Mouse (Mus musculus) adrenal gland, adult 8-10 months (tissue): ENCODE results near the gene Nckap5. TPM values are rescaled to one million over a fixed set of nuclear protein-coding genes. Genes with fewer than 3 reads are reported as not detected.
"Not testable (repeated sequence)": the region's sequence is repeated elsewhere in the genome, so short reads cannot be mapped to it uniquely, and the experiment has no call there.

Source experiments
- DNase-seq: peaks from one replicate; pipeline ENCODE4 v3.0.0; 2022
- total RNA-seq, 4 experiments: library from RNA; stranded (reverse); gene quantifications; 2 replicates each; pipeline ENCODE4 v1.2.4; 2022

Nckap5 gene
- total RNA-seq, 4 experiments from 2014 or later: 60.0 to 98.8 (median 71.8) TPM

DNA sequence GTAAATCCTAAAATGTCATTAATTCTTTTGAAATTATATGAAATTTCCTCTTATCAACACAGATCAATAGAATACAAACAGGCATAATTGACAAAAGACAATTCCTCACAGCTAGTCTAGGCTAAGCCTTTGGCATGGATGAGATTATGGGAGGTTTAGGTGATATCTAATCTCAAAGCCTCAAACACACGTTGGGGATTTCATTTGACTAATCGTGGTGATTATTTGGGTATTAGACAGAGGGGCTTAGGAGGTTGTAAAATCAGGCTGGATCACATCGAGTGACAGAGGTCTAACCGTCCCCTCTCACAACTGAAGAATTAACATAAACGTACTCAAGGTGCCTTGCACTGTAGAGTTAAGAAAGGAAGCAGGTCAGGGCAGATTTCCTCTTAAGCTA is 674.8 kb downstream of the Nckap5 start:
- DNase-seq: no peak

DNA sequence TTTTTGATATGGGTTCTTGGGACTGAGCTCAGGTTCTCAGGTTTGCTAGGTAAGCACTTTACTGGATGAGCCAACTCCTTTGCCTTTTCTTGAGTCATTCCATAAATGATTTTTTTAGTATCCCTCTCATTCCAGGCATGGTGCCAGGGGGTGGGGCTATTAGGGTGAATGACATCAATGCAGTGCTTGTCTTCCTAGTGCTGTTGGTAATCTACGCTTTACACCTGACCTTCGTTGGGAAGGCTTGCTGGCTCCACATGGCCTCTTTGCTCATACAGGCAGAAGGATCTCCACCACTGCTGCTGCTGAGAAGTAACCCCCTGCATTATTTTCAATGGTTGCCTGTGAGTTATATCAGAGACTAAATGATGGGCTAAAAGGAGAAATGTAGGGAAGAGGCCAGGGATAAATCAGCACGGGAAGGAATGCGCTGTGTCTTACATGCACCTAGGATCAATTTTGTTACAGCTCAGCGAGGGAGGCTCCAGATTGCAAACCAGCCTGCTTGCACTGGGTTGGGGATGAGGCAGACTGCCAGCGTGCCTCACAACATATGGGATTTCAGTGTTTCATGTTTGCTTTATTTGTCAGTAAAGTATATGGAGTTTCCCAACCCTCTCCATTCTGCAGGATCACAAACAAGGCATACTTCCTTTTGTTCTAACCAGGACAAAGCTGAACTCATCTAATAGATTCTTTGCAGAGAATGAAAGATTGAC is 676.9 kb downstream of the Nckap5 start:
- DNase-seq: peak; percentile 82

DNA sequence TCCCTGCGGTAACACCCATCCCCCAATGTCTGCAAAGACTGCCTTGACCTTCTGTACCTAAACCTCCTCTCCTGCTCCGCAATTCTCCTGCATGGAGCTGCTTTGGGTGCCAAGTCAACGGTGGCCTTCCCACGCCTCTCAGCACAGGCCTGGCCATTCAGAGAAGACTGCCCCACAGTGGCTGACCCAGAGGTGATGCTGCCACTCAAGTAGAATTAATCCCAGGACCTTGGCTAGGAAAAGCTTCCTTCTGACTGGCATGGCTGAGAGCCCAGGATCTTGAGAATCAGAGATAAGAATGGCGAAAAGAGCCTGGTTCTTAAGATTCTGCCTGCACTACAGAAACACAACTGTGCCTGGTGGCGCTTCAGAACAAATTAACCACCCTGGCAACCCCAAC is 678.4 kb downstream of the Nckap5 start:
- DNase-seq: no peak

DNA sequence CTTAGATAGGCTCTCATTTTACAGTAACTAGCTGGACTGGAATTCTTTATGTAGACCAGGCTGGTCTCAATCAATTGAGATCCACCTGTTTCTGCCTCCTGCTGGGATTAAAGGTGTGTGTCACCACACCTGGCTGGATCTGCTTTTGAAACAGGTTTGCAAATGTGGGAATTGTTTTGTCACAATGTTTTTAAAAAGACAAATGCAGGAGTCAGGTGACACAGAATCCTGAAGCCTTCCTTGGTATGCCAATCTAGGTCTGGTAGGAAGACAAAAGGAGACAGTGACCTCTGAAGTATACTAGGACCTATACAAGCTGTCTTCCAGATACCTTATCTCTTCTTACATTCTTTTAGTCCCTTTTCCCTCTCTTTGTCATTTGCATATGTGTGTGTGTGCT is 680.6 kb downstream of the Nckap5 start:
- DNase-seq: no peak

DNA sequence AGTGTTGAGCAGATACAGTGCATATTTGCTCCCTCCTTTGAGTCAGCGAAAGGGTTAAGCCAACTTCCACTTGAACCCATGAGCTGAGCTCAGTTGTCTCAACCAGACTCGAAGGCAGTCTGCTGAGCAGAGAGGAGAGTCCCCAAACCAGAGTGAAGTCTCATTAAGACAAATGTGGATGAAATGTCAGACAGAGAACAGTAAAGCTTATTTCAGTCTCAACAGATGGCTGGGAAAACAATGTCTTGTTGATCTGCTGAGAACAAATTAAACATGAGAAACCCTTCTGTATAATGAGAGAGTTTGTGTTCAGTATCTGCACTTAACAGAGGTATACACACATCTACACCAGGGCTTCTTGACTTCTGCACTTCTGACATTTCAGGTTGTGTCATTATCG is 694.9 kb downstream of the Nckap5 start:
- no peak for DNase-seq

DNA sequence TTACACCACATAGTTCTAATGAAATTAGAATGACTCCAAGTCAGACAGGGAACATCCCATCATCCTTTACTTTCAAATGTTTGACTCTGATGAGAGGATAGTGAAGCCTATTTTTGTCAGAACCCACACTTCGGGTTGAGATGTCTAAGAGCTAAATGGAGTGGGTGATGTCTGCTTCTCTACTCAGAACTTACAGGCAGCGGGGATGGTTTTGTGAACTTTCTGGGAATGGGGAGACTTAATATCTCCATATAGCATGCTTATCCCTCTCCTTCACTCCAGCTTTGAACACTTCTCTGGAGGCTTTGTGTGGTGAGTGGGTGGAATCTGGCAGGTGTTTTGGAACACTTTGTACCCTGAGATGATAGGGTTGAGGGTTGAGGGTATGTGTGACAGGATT is 698.3 kb downstream of the Nckap5 start:
- no peak for DNase-seq

DNA sequence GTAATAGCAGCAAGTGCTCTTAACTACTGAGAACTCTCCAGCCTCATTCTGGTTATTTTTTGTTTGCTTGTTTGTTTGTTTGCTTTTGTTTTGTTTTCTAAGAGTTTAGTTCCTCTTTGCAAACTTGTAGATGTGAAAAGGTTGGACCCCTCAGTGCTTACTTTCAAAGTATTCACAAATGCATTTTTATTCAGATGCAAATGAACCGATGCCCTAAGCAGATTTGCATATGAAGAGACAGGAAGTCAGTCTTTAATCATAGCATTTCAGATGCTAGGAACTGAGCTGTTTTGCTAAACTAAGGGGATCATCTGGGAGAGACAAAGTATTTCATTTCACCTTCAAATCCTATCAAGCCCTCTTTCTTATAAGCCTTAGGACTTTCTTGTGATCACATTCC is 701.5 kb downstream of the Nckap5 start:
- DNase-seq: no peak

DNA sequence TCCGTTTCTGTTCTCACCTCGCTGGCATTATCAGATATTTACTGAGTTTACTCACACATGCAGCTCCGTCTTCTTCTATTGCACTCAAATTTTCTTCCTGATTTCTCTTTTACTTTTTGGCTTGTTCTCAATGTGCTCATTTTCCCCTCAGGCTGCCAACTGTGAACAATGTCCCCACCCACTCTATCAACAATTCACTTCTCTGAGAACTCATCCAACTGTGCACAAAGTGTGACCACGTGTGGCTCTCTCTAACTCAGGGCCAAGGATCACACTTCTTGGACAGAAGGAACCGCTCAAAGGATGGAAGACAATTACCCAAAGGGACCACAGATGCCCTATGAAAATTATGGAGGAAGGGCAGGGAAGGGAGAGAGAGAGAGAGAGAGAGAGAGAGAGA is 707.5 kb downstream of the Nckap5 start:
- DNase-seq: no peak

DNA sequence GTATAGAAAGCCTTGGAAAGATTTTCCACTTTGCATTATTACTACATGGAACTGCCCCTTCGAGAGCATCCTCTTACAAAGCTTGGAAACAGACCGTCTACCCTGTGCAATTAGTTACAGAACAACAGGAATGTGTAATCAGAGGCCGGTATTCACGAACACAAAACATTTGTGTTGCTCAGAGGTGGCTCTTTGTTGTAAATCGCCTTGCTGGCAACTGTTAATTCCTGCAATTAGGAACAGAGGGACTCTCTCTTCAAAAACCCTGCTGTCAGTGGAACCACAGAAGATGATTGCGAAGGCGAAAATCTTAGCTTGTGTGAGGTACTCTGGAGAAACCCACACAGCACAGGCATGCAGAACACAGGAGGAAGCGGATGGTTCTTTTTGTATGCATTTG is 710.1 kb downstream of the Nckap5 start:
- DNase-seq: no peak

DNA sequence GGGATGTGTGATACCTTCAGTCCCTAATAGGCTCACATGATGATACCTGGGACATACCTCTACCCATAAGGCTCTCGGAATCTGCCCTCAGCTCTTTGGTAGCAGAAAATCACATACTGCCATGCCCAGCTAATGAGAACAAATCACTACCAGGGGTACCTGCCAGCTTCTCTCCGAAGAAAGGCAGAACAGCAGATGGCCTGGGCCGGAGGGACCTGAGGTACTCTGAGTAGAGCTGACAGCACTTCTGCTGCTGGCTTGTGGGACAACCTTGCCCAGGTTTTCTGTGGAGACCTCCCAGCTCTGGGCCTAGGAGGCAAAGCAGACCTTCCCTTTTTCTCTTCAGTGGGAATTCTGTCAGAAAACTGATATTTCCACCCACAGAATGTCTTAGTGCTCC is 714.6 kb downstream of the Nckap5 start:
- no peak for DNase-seq

DNA sequence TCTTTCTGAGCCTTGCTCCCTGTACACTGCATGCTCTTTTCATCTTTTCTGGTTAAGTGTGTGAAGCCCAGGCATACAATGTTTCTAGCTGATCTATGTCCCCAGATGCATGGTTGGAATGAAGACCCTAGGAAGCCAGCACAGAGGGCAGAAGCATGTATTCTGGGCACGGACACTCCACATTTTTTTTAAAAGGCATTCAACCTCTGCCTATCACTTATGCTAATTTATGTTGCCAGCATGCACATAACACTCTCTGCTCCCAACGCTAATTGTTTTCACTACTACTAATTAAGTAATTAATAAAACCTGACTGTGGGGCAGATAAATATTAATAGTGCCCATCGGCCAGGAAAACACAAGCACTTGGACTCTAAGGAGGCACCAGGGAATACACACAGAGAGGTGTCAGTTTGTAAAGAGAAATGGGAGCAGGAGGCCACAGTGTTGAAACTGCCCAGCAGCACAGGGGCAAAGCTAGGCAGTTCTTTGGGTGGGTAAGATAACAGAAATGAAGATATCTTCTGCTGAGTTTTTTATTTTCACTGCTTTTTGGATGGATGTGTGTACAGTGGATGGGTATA is 724.8 kb downstream of the Nckap5 start:
- DNase-seq: no peak

DNA sequence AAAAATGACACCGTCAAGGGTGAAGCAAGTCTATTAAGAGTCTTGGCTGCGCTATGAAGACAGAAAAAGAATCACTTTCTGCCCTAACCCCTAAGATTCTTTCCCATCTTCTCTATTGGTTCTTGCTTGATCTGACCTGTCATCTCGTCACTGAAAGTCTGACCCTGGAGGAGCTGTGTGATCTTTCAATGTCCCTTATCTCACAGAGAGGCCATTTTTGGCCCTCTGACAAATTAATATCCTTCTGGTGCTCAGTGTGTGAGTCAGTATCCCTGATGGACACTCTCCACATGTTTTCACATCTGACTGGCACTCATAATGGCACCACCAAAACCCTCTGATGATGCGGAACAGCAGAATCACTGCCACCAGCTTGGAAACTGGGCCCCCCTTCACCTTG is 736.3 kb downstream of the Nckap5 start:
- peak; percentile 17 for DNase-seq

DNA sequence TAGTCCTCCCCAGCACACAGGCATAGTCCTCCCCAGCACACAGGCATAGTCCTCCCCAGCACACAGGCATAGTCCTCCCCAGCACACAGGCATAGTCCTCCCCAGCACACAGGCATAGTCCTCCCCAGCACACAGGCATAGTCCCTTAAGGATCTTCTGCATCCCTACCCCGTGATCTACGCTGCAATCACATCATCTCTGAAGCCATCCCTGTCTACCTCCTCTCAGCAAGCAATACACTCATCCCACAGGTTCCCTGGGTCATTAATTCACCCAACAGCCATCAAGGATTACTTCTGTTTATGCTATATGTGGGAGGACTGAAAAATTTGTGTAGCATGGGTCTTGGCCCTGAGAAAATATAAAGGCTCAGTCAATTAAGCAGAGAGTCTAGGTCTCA is 738.6 kb downstream of the Nckap5 start:
- DNase-seq: not testable (repeated sequence)

DNA sequence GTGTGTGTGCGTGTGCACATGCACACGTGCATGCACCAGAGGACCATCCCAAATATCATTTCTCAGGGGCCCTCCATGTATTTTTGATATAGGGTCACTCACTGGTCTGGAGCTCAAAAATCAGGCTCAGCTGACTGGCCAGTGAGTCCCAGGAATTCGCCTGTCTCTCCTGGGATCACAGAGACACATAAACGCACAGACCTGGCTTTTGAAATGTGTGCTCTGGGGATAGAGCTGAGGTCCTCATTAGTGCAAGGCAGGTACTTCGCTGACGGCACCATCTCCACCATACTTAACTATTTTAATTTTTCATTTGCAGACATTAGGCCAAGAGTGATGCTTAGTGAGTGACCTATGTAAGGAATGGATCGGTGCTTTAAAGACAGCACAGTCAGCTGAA is 743.4 kb downstream of the Nckap5 start:
- no peak for DNase-seq

DNA sequence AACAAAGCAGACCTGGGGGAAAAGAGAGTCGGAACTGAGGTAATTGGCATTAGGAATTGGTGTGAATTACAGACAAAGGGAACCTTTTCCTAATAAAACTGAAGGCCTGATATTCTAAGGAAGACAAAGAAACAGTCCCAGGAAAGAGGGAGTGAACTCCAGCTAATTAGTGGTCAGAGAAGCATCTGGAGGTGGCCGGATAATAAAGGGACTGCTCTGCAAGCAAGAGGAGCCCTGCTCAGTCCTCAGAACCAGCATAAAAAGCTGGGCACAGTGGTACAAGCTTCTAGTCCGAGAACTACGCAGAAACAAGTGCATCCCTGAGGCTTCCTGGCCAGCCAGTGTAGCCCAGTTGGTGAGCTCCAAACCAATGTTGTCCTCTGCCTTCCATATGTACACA is 754.3 kb downstream of the Nckap5 start:
- no peak for DNase-seq

DNA sequence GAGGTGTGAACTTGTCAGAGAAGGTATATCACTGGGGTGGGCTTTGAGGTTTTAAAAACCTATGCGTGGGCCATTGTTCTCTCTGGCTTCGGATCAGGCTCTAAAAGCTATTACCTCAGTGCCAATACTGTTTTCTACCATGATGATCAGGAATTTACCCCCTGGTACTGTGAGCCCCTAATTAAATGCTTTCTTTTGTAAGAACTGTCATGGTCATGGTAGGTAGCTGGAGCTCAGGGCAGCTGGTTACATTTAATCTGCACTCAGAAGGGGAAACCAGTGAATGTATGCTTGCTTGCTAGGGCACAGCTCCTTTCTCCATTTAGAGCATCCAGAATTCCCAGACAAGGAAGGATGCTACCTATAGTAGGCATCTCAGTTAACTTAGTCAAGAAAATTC is 759.7 kb downstream of the Nckap5 start:
- DNase-seq: no peak

DNA sequence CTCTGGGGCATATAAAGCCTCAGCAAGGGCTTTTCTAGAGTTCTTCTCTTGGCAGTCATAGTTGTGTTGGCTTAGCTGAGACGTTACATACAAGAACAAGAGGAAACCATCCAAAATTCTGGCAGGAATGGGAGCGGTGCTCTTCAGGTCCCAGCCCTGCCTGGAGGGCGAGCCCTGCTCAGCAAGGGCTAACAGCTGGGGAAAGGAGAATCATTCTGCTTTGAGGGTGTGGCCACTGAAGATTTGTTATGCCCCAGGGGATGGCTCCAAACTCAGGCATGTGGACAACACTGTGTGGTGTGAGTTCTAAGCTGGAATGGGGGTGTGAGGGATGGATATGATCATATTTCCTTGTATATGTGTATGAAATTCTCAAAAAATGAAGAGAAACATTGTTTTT is 779.1 kb downstream of the Nckap5 start:
- no peak for DNase-seq

DNA sequence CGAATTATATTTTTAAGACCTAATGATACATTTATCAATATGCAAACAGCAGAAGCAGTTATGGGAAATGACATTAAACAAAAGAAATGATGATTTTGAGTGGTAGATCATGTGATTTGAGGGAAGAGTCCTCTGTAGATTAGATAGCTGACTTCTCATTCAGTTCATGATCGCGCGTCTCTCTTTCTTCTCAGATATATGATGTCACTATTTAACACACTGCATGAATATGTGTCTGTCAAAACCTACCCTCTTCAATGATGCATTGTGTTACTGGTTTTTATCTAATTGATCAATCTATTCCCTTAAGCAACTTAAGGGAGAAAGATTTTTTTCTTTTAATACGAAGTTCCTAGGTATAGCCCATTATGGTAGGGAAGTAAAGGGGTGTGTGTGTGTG is 787.7 kb downstream of the Nckap5 start:
- DNase-seq: no peak

DNA sequence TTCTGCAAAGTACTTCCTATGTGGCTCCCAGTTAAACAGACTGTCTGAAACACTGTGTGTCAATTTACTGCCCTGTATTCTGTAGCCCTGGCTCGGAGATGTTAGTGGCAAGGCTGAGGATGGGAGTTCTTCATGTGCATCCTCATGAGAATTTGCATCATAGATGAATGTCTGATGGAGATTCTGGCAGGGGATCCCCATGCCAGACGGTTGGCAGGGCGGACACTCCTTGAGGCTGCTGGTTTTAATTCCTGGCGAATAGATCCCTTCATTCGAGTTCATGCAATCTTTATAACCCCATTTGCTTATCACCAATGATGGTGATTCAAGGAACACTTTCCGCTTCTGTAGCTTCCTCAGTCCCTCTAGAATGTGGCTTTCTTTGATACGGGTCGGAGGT is 803.1 kb downstream of the Nckap5 start:
- DNase-seq: no peak

DNA sequence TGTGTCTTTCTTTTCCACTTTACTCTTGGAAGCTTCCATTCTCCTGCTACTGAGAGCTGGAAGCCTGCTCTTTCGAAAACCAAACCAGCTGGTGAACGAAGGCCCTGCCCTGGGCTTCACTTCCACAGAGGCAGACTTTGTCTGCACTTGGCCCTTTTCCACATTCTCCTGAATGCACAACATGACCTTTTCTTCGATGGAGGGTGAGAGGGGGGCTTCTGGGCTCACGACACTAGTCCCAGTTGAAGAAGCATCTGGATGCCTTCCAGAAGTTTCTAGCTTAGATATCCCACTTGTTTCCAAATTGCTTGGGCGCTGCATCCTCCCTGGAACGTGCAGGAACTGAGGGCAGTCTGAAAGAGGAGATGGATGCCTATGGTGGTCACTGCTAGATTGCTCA is 806.1 kb downstream of the Nckap5 start:
- DNase-seq: no peak

DNA sequence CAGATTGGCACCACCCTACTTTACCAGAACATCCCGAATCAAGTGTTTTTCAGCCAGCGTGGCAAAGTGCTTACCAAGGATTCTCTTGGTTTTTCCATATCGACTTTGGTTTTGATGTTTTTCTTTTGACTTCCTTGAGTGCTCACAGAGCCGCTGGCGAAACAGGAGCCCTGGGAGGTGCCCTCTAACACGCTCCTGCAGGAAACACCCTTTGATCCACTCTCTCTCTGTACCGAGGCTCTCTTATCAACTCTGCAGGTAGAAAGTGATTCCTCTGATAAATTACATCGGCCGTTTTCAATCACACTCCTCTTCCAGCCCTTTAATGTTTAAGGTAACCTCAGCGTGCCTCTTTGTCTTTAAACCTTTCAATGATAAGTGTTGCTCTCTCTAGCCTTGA is 807.6 kb downstream of the Nckap5 start:
- DNase-seq: no peak

DNA sequence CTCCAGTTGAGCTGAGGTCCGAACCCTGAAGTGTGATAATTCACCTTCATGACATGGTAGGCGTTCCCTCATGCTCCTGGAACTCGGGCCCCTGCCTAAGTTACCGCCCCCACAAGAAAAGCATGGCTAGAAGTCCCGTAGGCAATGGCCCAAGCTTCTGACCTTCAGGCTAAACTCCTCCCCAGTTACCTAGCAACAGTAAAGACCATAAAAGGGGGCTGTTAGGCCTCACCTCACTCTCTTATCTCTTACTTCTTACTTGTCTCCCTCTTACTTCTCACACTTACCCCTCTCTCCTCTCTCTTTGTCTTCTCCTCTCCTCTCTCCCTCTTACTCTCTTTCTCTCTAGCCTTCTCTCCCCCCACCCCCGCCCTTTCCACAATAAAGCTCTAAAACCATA is 811.9 kb downstream of the Nckap5 start:
- DNase-seq: not testable (repeated sequence)

DNA sequence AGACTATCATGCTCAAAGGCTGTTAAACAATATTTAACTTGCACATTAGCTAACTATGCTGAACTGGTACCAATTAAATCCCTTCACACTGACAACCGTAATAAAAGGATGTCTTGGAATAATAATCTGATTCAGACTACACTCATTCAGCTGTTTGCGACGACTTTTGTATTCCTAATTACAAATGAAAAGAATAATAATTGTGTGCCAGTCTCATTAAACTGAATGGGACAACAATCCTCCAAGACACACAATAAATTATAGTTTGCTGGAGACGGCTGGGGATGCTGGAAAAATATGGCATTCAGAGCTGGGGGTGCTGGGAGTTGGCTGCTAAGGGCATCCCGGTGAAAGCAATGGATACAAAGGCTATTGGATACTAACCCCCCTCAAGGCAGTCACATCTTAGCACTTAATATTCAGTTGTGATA is 818.9 kb downstream of the Nckap5 start:
- DNase-seq: no peak

DNA sequence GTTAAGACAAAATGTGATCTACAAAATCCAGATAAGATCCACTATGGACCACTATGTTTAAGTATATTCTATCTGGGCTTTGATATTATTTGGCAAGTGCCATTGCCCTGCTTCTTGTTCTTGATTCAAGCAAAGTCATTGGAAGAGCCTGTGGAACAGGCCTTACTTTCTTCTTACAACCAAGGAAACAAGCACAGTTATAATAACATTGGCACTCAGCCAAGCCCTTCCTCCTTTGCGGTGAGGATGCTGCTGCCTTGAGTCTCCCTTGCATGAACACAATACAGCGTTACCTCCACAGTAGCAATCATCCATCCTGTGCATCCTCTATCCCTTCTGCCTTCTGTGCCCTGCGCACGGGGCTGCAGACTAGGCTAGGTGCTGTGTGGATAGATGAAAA is 823.0 kb downstream of the Nckap5 start:
- no peak for DNase-seq

DNA sequence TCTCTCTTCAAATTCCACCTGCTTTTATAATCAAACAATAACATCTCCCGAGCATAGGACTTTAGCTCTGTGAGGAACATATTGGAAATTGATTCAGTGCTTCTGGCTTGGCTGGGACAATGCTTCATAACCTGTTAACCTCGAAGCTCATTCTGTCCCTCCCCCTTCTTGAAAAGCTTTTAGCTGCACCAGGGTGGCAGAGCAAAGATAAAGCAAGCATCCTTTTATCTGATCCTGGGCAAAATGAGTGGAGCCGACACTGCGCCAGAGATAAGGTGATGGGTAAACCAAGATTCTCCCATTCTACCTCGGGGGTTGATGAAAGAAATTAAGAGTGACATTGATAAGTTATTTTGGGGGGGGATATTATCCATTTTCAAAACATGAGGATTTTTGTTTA is 824.9 kb downstream of the Nckap5 start:
- DNase-seq: no peak
